Mouse (Mus musculus): ENCODE measurements around the gene Rgs10. TPM values are rescaled to one million over a fixed set of nuclear protein-coding genes. Genes with fewer than 3 reads are reported as not detected.

Gene Rgs10
- polyA plus RNA-seq (2015; fragmentation: Nextera tagmentation; extraction: Ambion mirVana), result 48.6 and 54.8 TPM in 2 replicates

DNA sequence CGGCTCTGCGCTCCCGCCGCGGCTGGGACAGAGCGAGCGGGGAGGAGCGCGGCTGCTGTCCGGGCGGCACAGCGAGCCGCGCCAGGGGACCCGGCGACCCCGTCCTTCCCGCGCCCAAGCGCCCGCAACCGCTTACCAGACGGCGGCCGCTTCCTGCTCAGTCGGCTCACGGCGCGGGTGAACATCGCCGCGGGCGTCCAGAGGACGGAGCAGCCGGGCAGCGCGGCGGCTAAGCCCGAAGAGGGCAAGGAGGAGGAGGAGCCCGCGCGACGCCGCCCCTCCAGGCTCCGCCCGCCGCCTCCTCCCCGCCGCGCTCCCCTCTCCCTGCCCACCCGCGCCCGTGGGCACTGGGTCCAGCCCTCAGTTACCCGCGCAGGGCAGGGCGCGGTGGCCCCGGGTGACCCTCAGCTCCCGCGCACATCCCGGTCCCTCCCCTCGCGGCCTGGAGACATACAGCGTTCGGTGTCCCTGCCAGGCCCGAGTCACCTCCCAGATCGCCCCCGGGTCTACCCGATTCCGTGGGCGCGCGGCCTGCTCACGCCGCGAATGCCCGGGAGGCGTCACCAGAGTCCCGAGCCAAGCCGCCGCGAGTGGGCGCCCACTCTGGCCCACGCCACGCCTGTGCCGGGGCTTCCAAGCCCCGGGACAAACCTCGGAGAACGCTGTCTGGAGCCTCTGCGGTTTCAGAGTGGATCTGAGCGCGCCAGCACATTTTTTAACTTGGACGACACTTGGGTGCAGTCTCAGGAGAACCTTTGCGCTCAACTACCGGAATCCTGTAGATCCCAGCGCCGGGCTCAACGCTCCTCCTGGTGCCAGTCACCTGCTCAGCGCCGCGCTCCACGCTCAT is at the start of gene Rgs10:
Rgs10 (minus strand) TSS at position 829 of the 850 bp plus-strand sequence.
- Histone ChIP-seq H3K36me3 (no peaks in the 10 kb centered on the region), H3K9me3 (no peaks in the 10 kb centered on the region), H3K4me3 (peak within 1 kb of the TSS; percentile 65), H3K27me3 (peaks cover 83% of the 10 kb centered on the region), H3K9ac (peak within 1 kb of the TSS; percentile 79), H3K4me2 (peak within 1 kb of the TSS; percentile 79), H3K4me1 (replicated peaks) (peaks cover 34% of the 10 kb centered on the region), H3K27ac (replicated peaks) (peak within 1 kb of the TSS; percentile 34; the same call in 1 of the 2 replicates)
- peak; percentile 86 for ATAC-seq (ENCODE audit: low read depth)
- WGBS, result under 1% methylated on average over 93 of the region's 102 CpGs

DNA sequence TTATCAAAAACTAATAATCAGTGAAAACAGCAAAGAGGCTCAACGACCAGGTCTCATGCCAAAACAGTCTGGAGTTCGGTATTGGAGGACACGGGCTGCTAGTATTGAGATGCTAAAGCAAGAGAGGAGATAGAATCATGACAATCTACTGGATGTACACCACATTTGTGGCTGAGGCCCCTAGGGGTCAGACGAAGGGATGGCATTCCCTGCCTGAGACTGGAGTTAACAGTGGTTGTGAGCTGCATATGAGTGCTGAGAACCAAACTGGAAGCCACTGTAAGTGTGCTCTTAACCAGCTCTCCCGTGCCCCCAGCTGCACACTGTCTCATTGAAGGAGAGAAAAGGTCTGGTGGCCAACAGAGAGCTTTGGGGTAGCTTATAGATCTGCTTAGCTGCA is 43.8 kb upstream of the Rgs10 start:
- Histone ChIP-seq H3K9ac (peak overlapping the region; percentile 58), H3K9me3 (no peaks in the 10 kb centered on the region), H3K4me3 (peak overlapping the region; percentile 86), H3K36me3 (no peaks in the 10 kb centered on the region), H3K4me2 (peak overlapping the region; percentile 64), H3K4me1 (replicated peaks) (peaks cover 29% of the 10 kb centered on the region), H3K27me3 (no peaks in the 10 kb centered on the region), H3K27ac (replicated peaks) (no peak overlapping the region)
- 73% methylated on average over 5 of the region's 5 CpGs for WGBS
- ATAC-seq (ENCODE audit: low read depth), result no peak

DNA sequence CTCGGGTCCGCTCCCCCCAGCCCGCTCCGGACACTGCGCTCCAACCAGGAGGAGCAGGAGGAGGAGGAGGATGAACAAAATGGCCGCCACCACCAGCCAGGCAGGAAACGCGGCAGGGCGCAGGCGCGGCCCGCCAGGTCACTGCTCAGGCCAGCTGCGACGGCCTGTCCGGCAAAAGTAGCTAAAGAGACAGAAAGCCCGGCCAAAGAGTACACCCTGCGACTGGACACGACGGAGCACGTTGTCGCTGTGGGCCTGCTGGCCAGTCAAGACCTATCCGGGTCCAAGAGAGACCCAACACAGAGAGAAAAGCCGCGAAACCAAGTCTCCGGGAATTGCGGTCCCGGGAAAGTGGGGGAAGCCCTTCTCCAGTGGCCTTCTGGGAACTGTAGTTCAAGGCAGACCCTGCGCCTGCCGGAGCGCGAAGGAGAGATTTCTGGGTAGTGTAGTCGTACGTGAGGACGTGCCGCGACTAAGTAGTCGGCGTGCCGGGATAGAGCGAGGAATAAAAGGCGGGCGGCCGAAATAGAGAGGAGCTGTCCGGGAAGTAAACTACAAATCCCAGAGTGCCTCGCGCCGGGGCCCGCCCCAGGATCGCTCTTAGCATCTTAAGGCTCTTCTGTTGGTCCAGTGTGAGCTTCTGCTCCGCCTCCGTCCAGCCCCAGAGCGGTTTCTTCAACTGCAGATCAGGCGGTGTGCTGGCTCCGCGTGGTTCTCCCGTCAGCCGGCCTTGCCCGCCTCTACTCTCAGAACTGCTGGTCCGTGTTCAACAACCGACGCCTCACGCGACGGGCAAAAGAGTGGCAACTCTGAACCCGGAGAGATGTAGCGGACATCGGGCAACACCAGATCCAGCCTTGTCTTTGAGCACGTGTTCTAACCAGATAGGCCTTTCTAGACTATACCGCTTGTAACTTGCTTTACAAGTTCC is 43.0 kb upstream of the Rgs10 start, which contains the start of gene Tial1:
Tial1 (minus strand) TSS at position 433 of the 931 bp plus-strand sequence.
- peak within 1 kb of the TSS; percentile 93 for H3K9ac ChIP-seq
- under 1% methylated on average over 69 of the region's 69 CpGs for WGBS
- peak within 1 kb of the TSS; percentile 90 for H3K4me2 ChIP-seq
- peak within 1 kb of the TSS; percentile 91 for H3K27ac ChIP-seq (replicated peaks)
- peaks cover 31% of the 10 kb centered on the region for H3K4me1 ChIP-seq (replicated peaks)
- H3K27me3 ChIP-seq, result no peaks in the 10 kb centered on the region
- H3K4me3 ChIP-seq, result peak within 1 kb of the TSS; percentile 86
- H3K9me3 ChIP-seq, result no peaks in the 10 kb centered on the region
- peak; percentile 99 for ATAC-seq (ENCODE audit: low read depth)
- no peaks in the 10 kb centered on the region for H3K36me3 ChIP-seq

DNA sequence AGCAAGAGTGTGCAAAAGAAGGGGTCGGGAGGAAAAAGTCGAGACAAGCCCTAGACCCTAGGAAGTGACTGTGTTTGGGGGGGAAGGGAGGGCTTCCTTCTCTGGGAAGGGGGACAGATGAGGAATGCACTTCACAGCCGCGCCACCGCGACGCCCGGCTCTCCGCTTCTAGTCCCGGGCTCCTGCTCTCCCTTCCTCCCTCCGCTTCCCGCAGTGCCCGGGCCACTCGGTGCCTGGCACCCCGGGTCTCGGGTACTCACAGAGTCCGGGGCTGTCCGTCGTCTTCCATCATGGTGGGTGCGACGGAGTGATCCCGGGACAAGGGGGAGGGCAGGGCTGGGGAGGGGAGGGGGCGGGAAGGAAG is 42.3 kb upstream of the Rgs10 start:
- ATAC-seq (ENCODE audit: low read depth), result peak; percentile 57
- H3K4me2 ChIP-seq, result peak overlapping the region; percentile 90
- H3K9me3 ChIP-seq, result no peaks in the 10 kb centered on the region
- H3K27me3 ChIP-seq, result no peaks in the 10 kb centered on the region
- H3K9ac ChIP-seq, result peak overlapping the region; percentile 93
- 0% methylated on average over 12 of the region's 23 CpGs for WGBS
- H3K27ac ChIP-seq (replicated peaks), result peak overlapping the region; percentile 91
- no peaks in the 10 kb centered on the region for H3K36me3 ChIP-seq
- peaks cover 31% of the 10 kb centered on the region for H3K4me1 ChIP-seq (replicated peaks)
- peak overlapping the region; percentile 86 for H3K4me3 ChIP-seq

DNA sequence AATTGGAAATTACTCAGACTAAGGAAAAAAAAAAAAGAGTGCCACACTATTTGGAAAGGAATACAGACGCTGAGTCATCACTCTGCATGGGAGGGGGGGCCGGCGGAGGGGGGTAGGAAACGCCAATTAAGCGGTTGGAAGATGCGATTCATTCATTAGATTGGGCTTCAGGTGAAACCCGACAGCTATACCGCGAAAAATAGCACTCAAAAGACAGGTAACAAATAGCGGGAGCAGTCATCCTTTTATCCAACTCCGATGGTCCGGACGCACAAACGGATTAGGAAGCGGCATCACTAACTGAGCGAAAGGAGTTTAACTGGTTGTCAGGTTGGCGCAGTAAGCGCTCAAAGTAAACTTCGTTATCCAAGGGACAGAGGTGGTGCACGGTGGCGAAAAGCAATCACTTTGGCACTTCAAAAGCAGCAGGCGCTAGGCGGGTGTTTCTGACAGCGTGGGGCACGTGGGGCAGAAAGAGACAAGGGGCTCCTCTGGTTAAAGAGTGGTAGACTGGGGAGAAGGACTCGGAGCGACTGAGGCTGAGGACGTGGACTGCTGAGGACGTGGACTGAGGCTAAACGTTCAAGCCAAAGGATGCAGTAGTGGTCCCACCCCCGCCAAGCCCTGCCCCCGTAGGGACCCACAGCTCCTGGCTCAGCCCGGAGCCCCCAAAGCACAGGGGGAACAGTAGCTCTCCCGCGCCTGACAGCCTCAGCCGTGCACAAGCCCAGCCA is 41.7 kb upstream of the Rgs10 start:
- Histone ChIP-seq H3K9me3 (no peaks in the 10 kb centered on the region), H3K4me1 (replicated peaks) (peaks cover 31% of the 10 kb centered on the region), H3K36me3 (no peaks in the 10 kb centered on the region), H3K9ac (peak overlapping the region; percentile 93), H3K4me2 (peak overlapping the region; percentile 90), H3K4me3 (peak overlapping the region; percentile 86), H3K27me3 (no peaks in the 10 kb centered on the region), H3K27ac (replicated peaks) (peak overlapping the region; percentile 91)
- no peak for ATAC-seq (ENCODE audit: low read depth)
- under 1% methylated on average over 36 of the region's 36 CpGs for WGBS

DNA sequence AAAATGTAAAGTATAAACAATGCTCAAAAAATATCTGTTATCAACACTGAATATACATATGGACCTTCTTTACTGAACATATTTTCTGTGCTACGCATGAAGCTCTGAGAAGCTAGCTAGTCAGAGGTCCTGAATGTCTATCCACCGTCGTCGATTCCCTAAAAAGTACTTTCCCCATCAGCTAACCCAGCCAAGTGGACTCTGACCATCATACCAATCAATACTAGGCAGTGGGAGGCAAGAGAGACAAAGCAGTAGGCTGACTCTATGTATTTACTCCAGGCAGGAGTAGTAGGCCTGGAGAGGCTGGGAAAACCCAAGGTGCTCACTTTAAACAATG is 41.2 kb upstream of the Rgs10 start:
- Histone ChIP-seq H3K4me3 (peak overlapping the region; percentile 86), H3K9me3 (no peaks in the 10 kb centered on the region), H3K9ac (peak overlapping the region; percentile 93), H3K27ac (replicated peaks) (peak overlapping the region; percentile 91), H3K4me2 (peak overlapping the region; percentile 90), H3K27me3 (no peaks in the 10 kb centered on the region), H3K4me1 (replicated peaks) (peaks cover 31% of the 10 kb centered on the region), H3K36me3 (no peaks in the 10 kb centered on the region)
- 19% methylated on average over 4 of the region's 4 CpGs for WGBS
- ATAC-seq (ENCODE audit: low read depth), result no peak

DNA sequence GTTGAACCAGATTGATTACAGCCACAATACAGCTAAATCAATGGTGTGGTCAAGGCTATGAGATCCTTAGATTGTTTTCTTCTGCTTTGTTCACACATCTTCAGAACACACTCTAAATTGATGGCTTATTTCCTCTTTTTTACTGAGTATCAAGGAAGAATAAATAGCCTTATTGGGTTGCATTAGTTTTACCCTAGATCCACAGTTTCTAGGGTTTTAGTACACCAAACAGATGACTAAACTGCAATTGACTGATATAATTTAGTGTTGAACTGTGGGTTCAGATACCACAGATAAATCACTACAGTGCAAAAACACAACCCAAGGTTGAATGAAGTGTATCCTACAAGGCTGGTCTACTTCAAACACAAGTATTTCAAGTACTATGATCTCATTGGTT is 39.5 kb upstream of the Rgs10 start:
- Histone ChIP-seq H3K9me3 (no peaks in the 10 kb centered on the region), H3K4me2 (no peak overlapping the region; the same call in 1 of the 2 replicates), H3K4me1 (replicated peaks) (peaks cover 31% of the 10 kb centered on the region), H3K27ac (replicated peaks) (no peak overlapping the region), H3K4me3 (no peak overlapping the region), H3K9ac (no peak overlapping the region), H3K27me3 (no peaks in the 10 kb centered on the region), H3K36me3 (peaks cover 13% of the 10 kb centered on the region)
- no peak for ATAC-seq (ENCODE audit: low read depth)

DNA sequence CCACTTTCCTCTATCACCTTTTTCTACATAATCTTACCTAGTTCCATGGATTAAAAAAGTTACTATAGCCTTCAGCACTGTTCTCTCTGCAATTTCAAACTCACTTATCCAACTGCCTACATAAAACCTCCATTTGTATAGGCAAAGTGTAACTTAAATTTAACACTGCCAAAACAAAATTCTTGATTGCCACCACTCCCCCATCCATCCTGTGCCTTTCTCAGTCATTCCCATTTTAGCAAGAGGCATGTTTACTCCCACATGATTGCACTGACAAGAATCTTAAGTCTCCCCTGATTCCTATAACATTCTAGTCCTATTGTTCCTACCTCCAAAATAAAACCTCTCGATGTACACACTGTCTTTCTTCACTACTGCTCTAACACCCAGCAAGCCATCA is 34.2 kb upstream of the Rgs10 start:
- H3K27ac ChIP-seq (replicated peaks), result no peak overlapping the region
- peaks cover 5% of the 10 kb centered on the region for H3K4me1 ChIP-seq (replicated peaks)
- H3K4me2 ChIP-seq, result no peak overlapping the region
- H3K27me3 ChIP-seq, result no peaks in the 10 kb centered on the region
- H3K9me3 ChIP-seq, result no peaks in the 10 kb centered on the region
- no peak overlapping the region for H3K9ac ChIP-seq
- no peak for ATAC-seq (ENCODE audit: low read depth)
- H3K4me3 ChIP-seq, result no peak overlapping the region
- 89% methylated on average over 1 of the region's 1 CpGs for WGBS
- H3K36me3 ChIP-seq, result peaks cover 51% of the 10 kb centered on the region

DNA sequence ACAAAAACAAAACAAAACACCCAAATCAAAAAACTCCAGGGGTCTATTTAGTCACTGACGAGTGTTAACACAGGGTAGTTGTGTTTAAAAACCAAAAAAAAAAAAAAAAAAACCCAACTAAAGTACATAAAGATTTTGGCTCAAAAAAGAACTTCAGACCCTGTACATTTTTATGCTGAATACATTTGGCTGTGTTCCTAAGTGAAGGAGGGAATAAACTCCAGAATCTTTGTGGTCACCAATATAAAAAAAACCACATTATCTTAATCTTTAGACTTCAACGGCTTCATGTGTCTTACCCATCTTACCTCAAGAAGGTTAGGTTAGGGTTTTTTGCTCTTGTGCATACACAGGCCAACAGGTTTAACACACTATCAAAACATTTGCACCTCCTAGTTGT is 22.0 kb upstream of the Rgs10 start:
- Histone ChIP-seq H3K4me1 (replicated peaks) (no peaks in the 10 kb centered on the region), H3K36me3 (peaks cover 44% of the 10 kb centered on the region), H3K27me3 (no peaks in the 10 kb centered on the region), H3K9me3 (no peaks in the 10 kb centered on the region), H3K4me2 (no peak overlapping the region), H3K9ac (no peak overlapping the region), H3K4me3 (no peak overlapping the region), H3K27ac (replicated peaks) (no peak overlapping the region)
- 92% methylated on average over 2 of the region's 2 CpGs for WGBS
- ATAC-seq (ENCODE audit: low read depth), result no peak

DNA sequence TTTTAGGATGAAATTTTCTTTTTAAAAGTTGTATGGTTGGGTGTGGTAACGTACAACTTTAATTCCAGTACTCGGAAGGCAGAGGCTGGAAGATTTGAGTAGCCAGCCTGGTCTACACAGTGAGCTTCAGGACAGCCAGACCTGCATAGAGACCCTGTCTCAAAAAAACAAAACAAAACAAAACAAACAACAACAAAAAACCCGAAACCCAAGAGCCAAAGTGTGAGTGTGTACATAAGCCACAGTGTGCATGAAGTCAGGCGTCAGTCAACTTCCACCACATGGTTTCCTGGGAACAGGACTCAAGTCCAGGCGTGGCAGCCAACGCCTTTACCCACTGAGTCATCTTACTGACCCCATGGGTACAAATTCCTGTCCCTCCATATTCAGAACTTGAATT is 20.7 kb upstream of the Rgs10 start:
- Histone ChIP-seq H3K9ac (no peak overlapping the region), H3K36me3 (peaks cover 30% of the 10 kb centered on the region), H3K4me1 (replicated peaks) (no peaks in the 10 kb centered on the region), H3K4me3 (no peak overlapping the region), H3K27ac (replicated peaks) (no peak overlapping the region), H3K9me3 (no peaks in the 10 kb centered on the region), H3K4me2 (no peak overlapping the region), H3K27me3 (no peaks in the 10 kb centered on the region)
- ATAC-seq (ENCODE audit: low read depth), result no peak
- 95% methylated on average over 6 of the region's 6 CpGs for WGBS

DNA sequence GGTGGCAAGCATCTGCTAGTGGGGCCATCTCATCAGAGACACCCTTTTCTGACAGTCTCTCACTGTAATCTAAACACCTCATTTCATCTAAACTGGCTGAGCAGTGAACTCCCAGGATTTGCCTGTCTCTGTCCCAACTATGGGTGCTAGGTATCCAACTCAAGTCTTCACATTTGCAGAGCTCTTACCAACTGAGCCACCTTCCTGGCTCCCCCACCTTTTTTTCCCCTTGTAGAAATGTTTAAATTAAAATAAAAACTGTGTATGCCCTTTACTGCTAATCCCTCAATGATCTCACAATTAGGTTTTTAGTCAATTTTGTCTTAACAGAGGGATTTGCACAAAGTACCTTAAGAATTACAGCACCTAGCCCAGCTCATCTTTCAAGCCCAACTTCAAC is 19.6 kb upstream of the Rgs10 start:
- H3K36me3 ChIP-seq, result peaks cover 21% of the 10 kb centered on the region
- H3K4me2 ChIP-seq, result no peak overlapping the region
- ATAC-seq (ENCODE audit: low read depth), result no peak
- no peaks in the 10 kb centered on the region for H3K4me1 ChIP-seq (replicated peaks)
- H3K9ac ChIP-seq, result no peak overlapping the region
- H3K4me3 ChIP-seq, result no peak overlapping the region
- no peaks in the 10 kb centered on the region for H3K9me3 ChIP-seq
- H3K27me3 ChIP-seq, result no peaks in the 10 kb centered on the region
- H3K27ac ChIP-seq (replicated peaks), result no peak overlapping the region

DNA sequence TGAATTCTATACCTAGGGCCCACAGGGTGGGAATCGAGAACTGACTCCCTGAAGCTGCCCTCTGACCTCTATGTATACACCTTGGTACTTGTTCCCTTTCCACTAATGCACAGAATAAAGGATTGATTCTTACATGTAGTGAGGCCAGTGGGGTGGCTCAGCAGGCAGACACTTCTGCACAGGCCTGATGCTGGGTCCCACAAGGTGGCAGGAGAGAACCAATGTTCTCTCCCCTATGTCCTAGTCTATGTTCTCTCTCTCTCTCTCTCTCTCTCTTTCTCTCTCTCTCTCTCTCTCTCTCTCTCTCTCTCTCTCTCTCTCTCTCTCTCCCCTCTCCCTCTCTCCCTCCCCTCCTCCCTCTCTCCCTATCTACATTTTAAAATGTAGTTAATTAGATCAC is 14.7 kb upstream of the Rgs10 start:
- Histone ChIP-seq H3K4me3 (no peak overlapping the region), H3K27me3 (no peaks in the 10 kb centered on the region), H3K4me1 (replicated peaks) (peaks cover 6% of the 10 kb centered on the region), H3K4me2 (no peak overlapping the region), H3K36me3 (no peaks in the 10 kb centered on the region), H3K9me3 (no peaks in the 10 kb centered on the region), H3K27ac (replicated peaks) (no peak overlapping the region), H3K9ac (no peak overlapping the region)
- no peak for ATAC-seq (ENCODE audit: low read depth)
- WGBS, result 63% methylated on average over 1 of the region's 1 CpGs

Data from neural tube, embryonic 13.5 days (tissue).